Mouse (Mus musculus) splenic B cell, adult 2 months (primary cell): ENCODE measurements around the gene Phactr3.
A peak's percentile ranks its signal among the peaks of the same experiment; 100 is the strongest.
"Not testable (repeated sequence)": the region's sequence is repeated elsewhere in the genome, so short reads cannot be mapped to it uniquely, and the experiment has no call there.

Experiments
- DNase-seq: peaks from one replicate; pipeline ENCODE4 v3.0.0-alpha.2; 2011; ENCODE audit warnings: low read depth, low spot score
- H3K27me3 ChIP-seq: 2 replicates; pipeline ENCODE4 v1.6.1; 2012; ENCODE audit warnings: mild to moderate bottlenecking, low read length, moderate library complexity, mixed read lengths; ENCODE audit not compliant: control insufficient read depth, poor library complexity, insufficient read depth, severe bottlenecking
- H3K36me3 ChIP-seq: 2 replicates; pipeline ENCODE4 v1.6.1; 2012; ENCODE audit warnings: mild to moderate bottlenecking, low read length, moderate library complexity, mixed read lengths; ENCODE audit not compliant: control insufficient read depth, poor library complexity, insufficient read depth, severe bottlenecking

The Phactr3 gene

GRCm38 (mm10) chr2:178118801-178119560 is at the start of gene Phactr3:
TSS of gene Phactr3 (plus strand) at chr2:178118975.
- Histone ChIP-seq H3K27me3 (no peaks in the 10 kb centered on the region), H3K36me3 (no peaks in the 10 kb centered on the region)
- DNase-seq: no peak

- H3K36me3 ChIP-seq, DNase-seq, H3K27me3 ChIP-seq: not testable (repeated sequence)
These were observed 40.5 kb upstream of the Phactr3 start, which contains the start of gene Zfp931 for GRCm38 (mm10) chr2:178078166-178078717. TSS of gene Zfp931 (minus strand) at chr2:178078476.

- Histone ChIP-seq H3K36me3 (no peaks in the 10 kb centered on the region), H3K27me3 (no peaks in the 10 kb centered on the region)
- no peak for DNase-seq
These were observed 29.2 kb upstream of the Phactr3 start for GRCm38 (mm10) chr2:178089586-178089985.

GRCm38 (mm10) chr2:178098021-178098420 is 20.8 kb upstream of the Phactr3 start:
- no peaks in the 10 kb centered on the region for H3K36me3 ChIP-seq
- DNase-seq: peak; percentile 55

GRCm38 (mm10) chr2:178101957-178102356 is 16.8 kb upstream of the Phactr3 start:
- no peaks in the 10 kb centered on the region for H3K36me3 ChIP-seq
- DNase-seq: peak; percentile 23
- no peaks in the 10 kb centered on the region for H3K27me3 ChIP-seq

More at GRCm38 (mm10) chr2:178098021-178098420, 20.8 kb upstream of the Phactr3 start:
- no peaks in the 10 kb centered on the region for H3K27me3 ChIP-seq

- H3K36me3 ChIP-seq: no peaks in the 10 kb centered on the region
- no peaks in the 10 kb centered on the region for H3K27me3 ChIP-seq
- DNase-seq: peak; percentile 26
These were observed 829 bp upstream of the Phactr3 start for GRCm38 (mm10) chr2:178117946-178118345.

GRCm38 (mm10) chr2:178119561-178120355 is 983 bp downstream of the Phactr3 start:
- H3K27me3 ChIP-seq: no peaks in the 10 kb centered on the region
- DNase-seq: no peak
- no peaks in the 10 kb centered on the region for H3K36me3 ChIP-seq

GRCm38 (mm10) chr2:178120356-178120645 is 1.5 kb downstream of the Phactr3 start:
- H3K27me3 ChIP-seq: no peaks in the 10 kb centered on the region
- DNase-seq: no peak
- H3K36me3 ChIP-seq: no peaks in the 10 kb centered on the region

- no peak for DNase-seq
- no peaks in the 10 kb centered on the region for H3K27me3 ChIP-seq
- H3K36me3 ChIP-seq: no peaks in the 10 kb centered on the region
These were observed 2.0 kb downstream of the Phactr3 start for GRCm38 (mm10) chr2:178120651-178121374.

- no peak for DNase-seq
- H3K27me3 ChIP-seq: no peaks in the 10 kb centered on the region
These were observed 2.6 kb downstream of the Phactr3 start for GRCm38 (mm10) chr2:178121375-178121688.

GRCm38 (mm10) chr2:178121946-178122665 is 3.3 kb downstream of the Phactr3 start:
- no peak for DNase-seq
- H3K27me3 ChIP-seq: no peaks in the 10 kb centered on the region
- H3K36me3 ChIP-seq: no peaks in the 10 kb centered on the region

More at GRCm38 (mm10) chr2:178121375-178121688, 2.6 kb downstream of the Phactr3 start:
- no peaks in the 10 kb centered on the region for H3K36me3 ChIP-seq

GRCm38 (mm10) chr2:178123466-178123865 is 4.7 kb downstream of the Phactr3 start:
- H3K36me3 ChIP-seq: no peaks in the 10 kb centered on the region
- DNase-seq: no peak
- no peaks in the 10 kb centered on the region for H3K27me3 ChIP-seq

GRCm38 (mm10) chr2:178125427-178125826 is 6.7 kb downstream of the Phactr3 start:
- DNase-seq: no peak
- Histone ChIP-seq H3K36me3 (no peaks in the 10 kb centered on the region), H3K27me3 (no peaks in the 10 kb centered on the region)
